Mouse (Mus musculus) C2C12 (cell line): Measurements from ENCODE around the gene Nedd9.

ENCODE experiments used
- CEBPB ChIP-seq: IDR thresholded peaks from one replicate; pipeline ENCODE4 v1.6.1; 2011; ENCODE audit warnings: low read depth, mild to moderate bottlenecking, control low read depth, moderate library complexity
- CTCF ChIP-seq: IDR thresholded peaks from one replicate; pipeline ENCODE4 v1.5.1; 2011; ENCODE audit not compliant: control insufficient read depth, insufficient read depth, insufficient read length
- MAX ChIP-seq: IDR thresholded peaks from one replicate; pipeline ENCODE4 v1.6.1; 2011; ENCODE audit warnings: mild to moderate bottlenecking, control low read depth
- MYOD1 ChIP-seq: IDR thresholded peaks from one replicate; pipeline ENCODE4 v1.6.1; 2011; ENCODE audit warnings: low read depth; ENCODE audit not compliant: control insufficient read depth, insufficient read length
- MYOG ChIP-seq: IDR thresholded peaks from one replicate; pipeline ENCODE4 v1.6.1; 2011; ENCODE audit not compliant: control insufficient read depth, insufficient read length; ENCODE audit errors: extremely low read depth
- USF1 ChIP-seq: IDR thresholded peaks from one replicate; pipeline ENCODE4 v1.6.1; 2011; ENCODE audit warnings: low read depth, mild to moderate bottlenecking, control low read depth, moderate library complexity

DNA sequence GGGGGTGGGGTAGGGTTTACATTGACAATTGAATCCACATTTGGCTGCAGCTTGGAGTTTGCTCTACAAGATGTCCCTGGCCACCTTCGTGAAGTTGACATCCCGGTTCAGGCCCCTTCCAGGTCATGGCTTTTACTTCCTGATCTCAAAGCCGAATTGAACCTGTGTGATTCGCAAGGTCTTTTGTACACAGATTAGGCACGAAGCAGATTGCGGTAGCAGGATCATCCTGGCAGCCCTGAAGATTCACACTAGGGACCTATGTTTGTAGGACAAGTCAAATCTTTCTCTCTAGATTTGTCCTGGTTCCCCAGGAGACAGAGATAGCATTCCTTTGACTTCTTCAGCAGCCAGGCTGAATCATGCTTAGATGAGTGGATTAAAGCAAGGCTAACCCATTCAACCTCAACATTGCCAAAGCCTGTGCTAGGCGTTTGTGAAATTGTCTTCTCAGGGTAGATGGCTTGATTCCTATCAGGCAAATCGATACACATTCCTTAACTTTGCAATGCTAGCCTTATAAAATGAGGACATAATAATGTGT lies 126.8 kb downstream of the Nedd9 start:
- TF ChIP-seq CEBPB (no peak), CTCF (no peak), MYOG (no peak), MAX (no peak), USF1 (no peak), MYOD1 (no peak)
